Mouse (Mus musculus) testis, postnatal 14 days (tissue): ENCODE measurements at regions not wholly inside any gene's neighbourhood (a gene's known extent, or its start where the extent isn't known, plus 50 kb on each side); places are given as distances from the start of the nearest gene placed in this dataset.

ENCODE experiments used
- DNase-seq: peaks from one replicate; pipeline ENCODE4 v3.0.0; 2021; ENCODE audit warnings: low spot score

GRCm38 (mm10) chr11:33061570-33061969 is 85.6 kb downstream of the Fgf18 start:
- DNase-seq = no peak

GRCm38 (mm10) chr11:33060352-33060751 is 86.8 kb downstream of the Fgf18 start:
- DNase-seq = no peak

- DNase-seq = no peak
Measured at GRCm38 (mm10) chr11:33050216-33050615, 97.0 kb downstream of the Fgf18 start.

GRCm38 (mm10) chr11:33039854-33040792 is 107.1 kb downstream of the Fgf18 start:
- DNase-seq = no peak

- DNase-seq = no peak
Measured at GRCm38 (mm10) chr11:33036367-33036766, 110.8 kb downstream of the Fgf18 start.

DNA sequence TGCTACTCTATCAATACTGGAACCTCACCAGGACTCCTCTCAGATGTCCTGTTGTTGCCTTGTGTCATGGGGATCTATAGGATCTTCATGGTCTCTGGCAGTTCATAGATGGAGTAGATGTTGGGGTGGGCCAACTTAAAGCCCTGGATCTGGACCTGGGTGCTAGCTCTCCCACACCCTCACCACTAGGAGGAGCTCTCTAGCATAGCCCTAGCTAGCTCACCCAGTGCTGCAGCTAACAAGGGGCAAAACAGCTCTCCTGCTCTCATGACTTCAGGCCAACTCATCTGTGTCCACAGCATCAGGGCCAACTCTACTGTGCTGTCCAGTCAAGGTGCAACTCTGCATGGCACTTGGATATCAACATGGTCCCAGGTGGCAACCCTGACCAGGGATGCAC is 118.3 kb downstream of the Fgf18 start:
- no peak for DNase-seq

DNA sequence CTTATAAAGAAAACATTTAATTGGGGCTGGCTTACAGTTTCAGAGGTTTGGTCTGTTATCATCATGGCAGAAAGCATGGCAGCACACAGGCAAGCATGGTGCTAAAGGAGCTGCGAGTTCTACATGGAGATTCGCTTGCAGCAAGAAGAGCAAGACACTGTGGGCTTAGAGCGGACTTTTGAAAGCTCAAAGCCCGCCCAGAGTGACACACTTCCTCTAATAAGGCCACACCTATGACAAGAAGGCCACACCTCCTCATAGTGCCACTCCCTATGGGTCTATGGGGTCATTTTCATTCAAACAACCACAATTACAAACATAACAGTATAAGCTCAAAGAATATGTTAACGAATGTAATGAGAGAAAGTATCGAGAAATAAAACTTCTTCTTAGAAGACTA is 120.1 kb downstream of the Fgf18 start:
- DNase-seq = no peak

DNA sequence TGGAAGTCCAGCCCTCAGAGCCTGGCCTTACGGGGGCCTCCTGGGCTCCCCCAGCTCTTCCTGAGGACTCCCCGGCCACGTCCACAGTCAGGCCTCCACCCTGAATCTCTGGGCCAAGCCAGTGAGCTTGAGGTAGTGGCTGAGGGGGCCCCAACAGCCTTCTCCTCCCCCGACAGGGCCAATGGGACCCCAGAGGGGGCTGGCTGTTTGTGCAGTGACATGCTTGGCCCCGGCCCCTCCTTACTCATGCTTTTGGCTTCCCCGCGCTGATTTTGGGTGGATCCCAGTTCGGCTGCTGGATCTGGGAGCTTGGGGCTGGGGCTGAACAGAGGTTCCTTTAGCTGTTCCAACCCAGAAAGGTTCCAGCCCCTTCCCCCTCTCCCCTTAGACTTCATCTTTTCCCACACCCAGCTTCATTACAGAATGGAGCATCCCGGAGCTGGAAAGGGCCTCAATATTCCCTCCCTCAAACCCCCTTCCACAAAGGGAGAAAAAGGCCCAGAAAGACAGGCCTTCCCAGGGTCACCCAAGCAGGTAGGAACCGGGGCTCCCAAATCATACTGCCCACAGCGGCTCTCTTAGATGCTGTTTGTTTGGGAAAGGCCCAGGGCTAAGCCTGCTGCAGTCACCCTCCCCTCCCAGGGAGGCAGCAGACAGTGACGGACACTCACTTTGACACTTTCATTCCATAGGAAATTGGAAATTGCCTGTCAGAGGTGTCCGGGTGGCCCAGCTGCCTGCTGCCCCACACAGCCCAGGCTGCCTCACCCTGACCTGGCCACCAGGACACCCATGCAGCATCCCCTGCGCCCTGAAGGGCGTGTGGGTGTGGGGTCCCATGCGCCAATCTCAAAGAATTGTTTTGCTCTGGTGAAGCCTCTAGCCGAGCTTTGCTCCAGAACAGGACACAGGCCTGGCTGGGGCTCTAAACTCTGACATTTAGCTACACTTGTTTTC is 133.7 kb downstream of the Fgf18 start:
- peak; percentile 16 for DNase-seq

DNA sequence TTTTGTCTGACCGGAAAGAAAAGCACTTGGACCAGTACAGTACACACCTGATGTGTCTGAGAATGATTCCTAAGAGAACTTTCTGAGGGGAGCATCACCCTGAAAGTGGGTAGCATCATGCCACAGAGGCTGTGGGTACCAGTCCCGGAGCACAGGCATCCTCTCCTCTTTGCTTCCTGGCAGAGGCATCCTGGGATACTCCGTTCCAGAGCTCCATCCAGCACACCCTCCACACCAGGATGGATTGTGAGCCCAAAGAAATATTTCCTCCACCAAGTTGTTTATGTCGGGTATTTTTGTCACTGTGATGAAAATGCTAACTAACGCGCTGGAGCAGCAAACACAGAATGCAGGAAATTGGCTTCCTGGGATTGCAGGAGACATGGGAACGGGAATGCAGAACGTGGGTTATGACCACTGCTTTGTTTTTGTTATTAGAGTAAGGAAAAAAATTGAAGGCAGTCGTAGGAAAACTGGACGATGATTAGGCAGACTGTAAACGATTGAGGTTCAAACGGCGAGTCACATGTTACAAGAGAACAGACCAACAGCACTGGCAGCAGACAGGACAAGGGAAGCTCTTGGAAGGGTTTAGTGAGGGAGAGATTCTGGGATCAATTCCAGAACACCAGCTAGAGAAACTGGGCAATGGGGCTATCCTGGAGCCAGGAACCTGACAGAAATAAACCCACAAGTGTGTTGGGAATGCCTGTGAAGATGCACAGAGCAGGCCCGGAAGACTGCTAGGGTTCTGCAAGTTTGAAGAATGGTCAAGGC is 134.6 kb downstream of the Fgf18 start:
- no peak for DNase-seq

DNA sequence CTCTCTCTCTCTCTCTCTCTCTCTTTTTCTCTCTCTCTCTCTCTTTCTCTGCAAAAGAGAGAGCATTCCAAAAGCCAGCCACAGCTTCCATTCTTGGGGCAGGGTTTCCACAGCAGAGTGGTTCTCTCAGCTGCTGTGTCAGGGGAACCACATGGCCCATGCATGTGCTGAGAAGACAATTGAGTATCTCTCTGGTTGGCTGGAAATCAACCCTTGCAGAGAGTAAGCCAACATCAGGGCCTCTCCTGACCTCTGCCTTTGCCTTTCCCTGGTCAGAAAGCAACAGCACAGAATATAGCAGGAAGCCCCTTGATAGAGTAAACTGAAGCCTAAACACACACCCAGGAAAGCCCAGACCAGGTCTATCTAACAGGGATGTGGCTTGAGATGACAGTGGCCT is 138.6 kb downstream of the Fgf18 start:
- DNase-seq = no peak

DNA sequence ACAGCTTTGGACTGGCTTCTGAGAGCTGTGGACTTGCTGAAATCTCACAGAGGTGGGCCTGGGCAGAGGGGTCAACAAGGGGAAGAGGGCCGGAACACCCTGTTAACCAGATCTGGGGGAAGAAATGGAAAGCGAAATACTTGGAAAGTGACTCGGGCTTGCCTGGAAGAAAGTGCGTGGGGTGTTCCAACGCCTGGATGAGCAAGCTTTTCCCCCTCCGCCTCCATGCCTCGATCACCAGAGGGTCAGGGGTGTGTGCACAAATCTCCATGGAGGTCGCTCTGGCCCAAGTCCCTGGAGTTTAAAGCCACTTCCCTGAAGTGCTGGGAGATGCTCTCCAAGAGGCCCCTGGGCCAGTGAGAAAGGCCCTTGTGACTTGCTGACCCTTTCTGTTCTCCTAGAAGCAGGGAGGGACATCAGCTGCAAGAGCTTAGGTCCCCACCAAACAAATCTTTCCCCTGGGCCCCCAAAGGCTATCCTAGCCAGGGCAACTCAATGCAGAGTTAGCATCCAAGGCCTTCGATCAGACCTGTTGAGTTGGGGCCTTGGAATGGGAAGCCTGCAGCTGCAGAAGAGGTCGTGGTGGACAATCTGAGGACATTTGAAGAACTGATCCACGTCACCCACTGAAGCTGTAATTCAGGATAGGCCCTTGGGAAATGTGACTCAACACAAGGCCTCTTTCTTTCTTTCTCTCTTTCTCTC is 139.2 kb downstream of the Fgf18 start:
- DNase-seq = no peak

- DNase-seq = no peak
Measured at GRCm38 (mm10) chr11:33007366-33007765, 139.8 kb downstream of the Fgf18 start.

- DNase-seq = no peak
Measured at GRCm38 (mm10) chr11:33005183-33005582, 142.0 kb downstream of the Fgf18 start.

DNA sequence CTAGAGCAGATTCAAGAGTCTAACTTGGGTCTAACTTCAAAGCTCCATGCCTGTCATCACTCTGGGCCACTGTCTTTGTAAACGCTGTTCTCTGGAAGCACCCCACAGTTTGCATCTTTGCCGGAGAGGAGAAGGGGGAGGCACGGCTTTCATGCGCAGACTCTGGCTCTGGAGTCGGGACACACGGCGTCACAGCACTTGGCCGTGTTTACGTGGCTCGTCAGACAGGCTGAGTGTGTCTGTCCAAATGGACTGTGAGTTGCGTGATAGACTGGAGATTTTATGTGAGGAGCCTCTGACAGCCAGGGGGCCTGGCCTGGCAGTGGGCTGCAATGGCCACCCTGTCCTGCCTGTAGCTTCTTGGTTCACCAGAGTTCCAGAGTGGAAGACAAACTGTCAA is 142.6 kb downstream of the Fgf18 start:
- no peak for DNase-seq

DNA sequence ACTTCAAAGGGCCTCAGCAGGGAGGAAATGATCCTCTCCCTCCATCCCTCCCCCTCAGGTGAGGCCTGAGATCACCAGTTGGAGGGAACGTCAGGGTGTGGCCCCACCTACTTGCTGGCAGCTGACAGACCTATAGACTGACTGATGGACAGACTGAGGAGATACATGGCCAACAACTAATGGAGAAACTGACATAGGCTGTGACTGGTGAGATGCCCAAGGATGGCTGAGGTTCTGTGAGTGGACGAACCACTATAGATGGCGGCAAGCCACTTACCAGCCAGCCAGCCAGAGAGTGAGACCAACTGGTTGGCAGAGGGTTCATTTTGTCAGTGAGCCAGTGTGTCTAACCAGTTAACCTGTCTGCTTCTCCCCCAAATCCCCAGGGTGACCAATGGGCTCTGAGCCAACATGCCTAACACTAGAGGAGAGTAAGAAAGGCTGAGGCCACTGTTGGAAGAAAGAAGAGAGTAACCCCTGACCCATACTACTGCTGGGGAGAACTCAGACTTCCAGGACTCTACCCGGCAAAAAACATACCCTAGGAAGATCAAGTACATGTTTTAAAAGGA is 147.4 kb downstream of the Fgf18 start:
- DNase-seq = no peak

GRCm38 (mm10) chr11:32998687-32999605 is 148.3 kb downstream of the Fgf18 start:
- DNase-seq = no peak

GRCm38 (mm10) chr11:32994391-32994790 is 152.8 kb downstream of the Fgf18 start:
- DNase-seq = no peak

GRCm38 (mm10) chr11:32993439-32993838 is 153.8 kb downstream of the Fgf18 start:
- DNase-seq = no peak

GRCm38 (mm10) chr11:32991036-32991616 is 156.1 kb downstream of the Fgf18 start:
- no peak for DNase-seq
